Mouse (Mus musculus) hindbrain, embryonic 13.5 days (tissue): ENCODE measurements around the gene Galnt6. TPM values are rescaled to one million over a fixed set of nuclear protein-coding genes. Genes with fewer than 3 reads are reported as not detected.
A peak's percentile ranks its signal among the peaks of the same experiment; 100 is the strongest.

ENCODE experiments used
- ATAC-seq: fragments of 200-750 bp; cut with Nextera tagmentation; 2 replicates; pipeline ENCODE4 v1.8.0; 2017; ENCODE audit warnings: moderate TSS enrichment; ENCODE audit not compliant: low FRiP score
- H3K27ac ChIP-seq: fragments of 300-500 bp; sonication (generic); 2 replicates; pipeline ENCODE4 v1.5.1; 2015; ENCODE audit warnings: inconsistent platforms, mild to moderate bottlenecking, moderate library complexity
- H3K27me3 ChIP-seq: fragments of 300-500 bp; sonication (generic); 2 replicates; pipeline ENCODE4 v1.6.1; 2015; ENCODE audit warnings: mild to moderate bottlenecking, inconsistent platforms
- H3K36me3 ChIP-seq: fragments of 300-500 bp; sonication (generic); 2 replicates; pipeline ENCODE4 v1.6.1; 2015; ENCODE audit warnings: mild to moderate bottlenecking, inconsistent platforms
- H3K4me1 ChIP-seq: fragments of 300-500 bp; sonication (generic); replicated peaks from 2 replicates; pipeline ENCODE4 v1.6.1; 2015; ENCODE audit warnings: inconsistent platforms
- H3K4me2 ChIP-seq: fragments of 300-500 bp; sonication (generic); 2 replicates; pipeline ENCODE4 v1.6.1; 2015; ENCODE audit warnings: inconsistent platforms, mild to moderate bottlenecking, moderate library complexity
- H3K4me3 ChIP-seq: fragments of 300-500 bp; sonication (generic); 2 replicates; pipeline ENCODE4 v1.5.1; 2015; ENCODE audit warnings: mild to moderate bottlenecking, inconsistent platforms
- H3K9ac ChIP-seq: fragments of 300-500 bp; sonication (generic); 2 replicates; pipeline ENCODE4 v1.6.1; 2015; ENCODE audit warnings: mild to moderate bottlenecking, inconsistent platforms
- H3K9me3 ChIP-seq: fragments of 300-500 bp; sonication (generic); 2 replicates; pipeline ENCODE4 v1.6.1; 2016; ENCODE audit warnings: inconsistent platforms
- WGBS: fragments of 180-500 bp; shearing (Covaris S2); methylation state at CpG from one replicate; pipeline ENCODE4 v1.1.7; 2015; 5-methylcytosine and 5-hydroxymethylcytosine counted together
- polyA plus RNA-seq: library from polyadenylated mRNA; unstranded; fragments of >200 nt; fragmentation: Nextera tagmentation; extraction: Ambion mirVana; gene quantifications from 2 replicates; pipeline ENCODE4 v1.2.1, GENCODE M21; 2015

Gene Galnt6
- polyA plus RNA-seq, 1 experiment from 2014 or later: 0.17 TPM

GRCm38 (mm10) chr15:100674566-100674965, 54.6 kb downstream of the Galnt6 start:
- no peaks in the 10 kb centered on the region for H3K27me3 ChIP-seq

DNA sequence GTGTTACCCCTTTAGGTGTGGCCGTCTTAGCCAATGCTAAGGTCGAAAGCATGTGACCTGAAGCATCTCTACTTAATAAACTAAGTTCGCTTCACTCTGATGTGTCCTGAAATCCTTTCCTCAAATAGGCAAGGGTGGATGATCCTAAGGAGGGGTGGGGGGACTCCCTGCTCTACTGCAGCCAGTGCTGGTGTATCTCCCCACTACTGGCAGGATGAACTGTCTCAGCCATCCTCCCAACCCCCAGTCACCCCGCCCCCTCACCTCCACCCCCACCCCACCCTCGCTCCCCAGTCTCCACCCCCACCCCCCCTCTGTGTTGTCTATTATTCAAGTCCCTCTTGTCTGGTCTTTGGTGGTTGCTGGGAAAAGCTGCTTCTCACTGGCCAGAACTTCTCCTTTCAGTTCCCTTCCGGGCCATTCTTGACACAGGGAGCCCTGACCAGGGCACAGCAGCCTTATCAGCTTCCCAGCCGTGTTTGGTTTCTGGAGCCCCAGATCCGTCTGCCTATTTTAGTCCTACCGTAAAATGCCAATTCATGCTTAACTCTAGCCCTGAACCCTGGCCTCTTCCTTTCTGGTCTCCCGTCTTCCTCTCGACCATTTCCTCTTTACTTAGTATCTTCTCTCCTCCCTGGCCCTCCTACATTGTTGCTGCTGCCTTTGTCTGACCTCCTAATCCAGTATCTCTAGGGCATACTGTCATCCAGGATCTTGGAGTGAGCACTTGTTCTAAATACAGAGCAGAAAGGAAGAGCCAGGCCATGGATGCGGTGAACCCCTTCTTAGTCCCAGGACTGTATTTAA, 55.4 kb downstream of the Galnt6 start:
- Histone ChIP-seq H3K4me3 (no peak overlapping the region), H3K4me2 (no peak overlapping the region), H3K27me3 (no peaks in the 10 kb centered on the region), H3K9ac (no peak overlapping the region), H3K27ac (no peak overlapping the region), H3K4me1 (0 out of 2 replicates have a peak, but pooled peaks cover 3% of the 10 kb centered on the region), H3K9me3 (no peaks in the 10 kb centered on the region), H3K36me3 (no peaks in the 10 kb centered on the region)
- no peak for ATAC-seq
- WGBS: 42% methylated on average over 12 of the region's 12 CpGs

More at GRCm38 (mm10) chr15:100674566-100674965, 54.6 kb downstream of the Galnt6 start:
- Histone ChIP-seq H3K4me2 (no peak overlapping the region), H3K4me3 (no peak overlapping the region), H3K36me3 (no peaks in the 10 kb centered on the region), H3K4me1 (0 out of 2 replicates have a peak, but pooled peaks cover 3% of the 10 kb centered on the region), H3K27ac (no peak overlapping the region), H3K9me3 (no peaks in the 10 kb centered on the region), H3K9ac (no peak overlapping the region)
- 90% methylated on average over 10 of the region's 10 CpGs for WGBS
- ATAC-seq: no peak

GRCm38 (mm10) chr15:100670833-100671232, 58.3 kb downstream of the Galnt6 start:
- H3K9me3 ChIP-seq: no peaks in the 10 kb centered on the region
- no peak overlapping the region for H3K4me3 ChIP-seq
- H3K36me3 ChIP-seq: no peaks in the 10 kb centered on the region
- H3K4me1 ChIP-seq: peaks cover 8% of the 10 kb centered on the region
- no peak overlapping the region for H3K9ac ChIP-seq
- no peak overlapping the region for H3K27ac ChIP-seq
- H3K27me3 ChIP-seq: peaks cover 9% of the 10 kb centered on the region; the same call in 1 of the 2 replicates
- no peak overlapping the region for H3K4me2 ChIP-seq
- WGBS: 73% methylated on average over 5 of the region's 5 CpGs
- ATAC-seq: no peak

GRCm38 (mm10) chr15:100670004-100670403, 59.2 kb downstream of the Galnt6 start:
- no peaks in the 10 kb centered on the region for H3K9me3 ChIP-seq
- no peak overlapping the region for H3K4me3 ChIP-seq
- H3K27me3 ChIP-seq: peaks cover 9% of the 10 kb centered on the region; the same call in 1 of the 2 replicates
- 70% methylated on average over 8 of the region's 8 CpGs for WGBS
- no peak overlapping the region for H3K4me2 ChIP-seq
- H3K9ac ChIP-seq: no peak overlapping the region
- H3K4me1 ChIP-seq: peaks cover 13% of the 10 kb centered on the region
- ATAC-seq: no peak
- H3K27ac ChIP-seq: no peak overlapping the region
- no peaks in the 10 kb centered on the region for H3K36me3 ChIP-seq

- Histone ChIP-seq H3K4me2 (no peak within 1 kb of the TSS), H3K9me3 (no peaks in the 10 kb centered on the region), H3K27ac (no peak within 1 kb of the TSS), H3K27me3 (peaks cover 9% of the 10 kb centered on the region; the same call in 1 of the 2 replicates), H3K4me3 (no peak within 1 kb of the TSS), H3K4me1 (peaks cover 13% of the 10 kb centered on the region), H3K36me3 (no peaks in the 10 kb centered on the region), H3K9ac (no peak within 1 kb of the TSS)
- ATAC-seq: no peak
- WGBS: 95% methylated on average over 20 of the region's 20 CpGs
Measured at GRCm38 (mm10) chr15:100669337-100669736, 59.8 kb downstream of the Galnt6 start, which contains the start of gene Bin2. Gene Bin2, minus strand, starts transcription at chr15:100669553.

DNA sequence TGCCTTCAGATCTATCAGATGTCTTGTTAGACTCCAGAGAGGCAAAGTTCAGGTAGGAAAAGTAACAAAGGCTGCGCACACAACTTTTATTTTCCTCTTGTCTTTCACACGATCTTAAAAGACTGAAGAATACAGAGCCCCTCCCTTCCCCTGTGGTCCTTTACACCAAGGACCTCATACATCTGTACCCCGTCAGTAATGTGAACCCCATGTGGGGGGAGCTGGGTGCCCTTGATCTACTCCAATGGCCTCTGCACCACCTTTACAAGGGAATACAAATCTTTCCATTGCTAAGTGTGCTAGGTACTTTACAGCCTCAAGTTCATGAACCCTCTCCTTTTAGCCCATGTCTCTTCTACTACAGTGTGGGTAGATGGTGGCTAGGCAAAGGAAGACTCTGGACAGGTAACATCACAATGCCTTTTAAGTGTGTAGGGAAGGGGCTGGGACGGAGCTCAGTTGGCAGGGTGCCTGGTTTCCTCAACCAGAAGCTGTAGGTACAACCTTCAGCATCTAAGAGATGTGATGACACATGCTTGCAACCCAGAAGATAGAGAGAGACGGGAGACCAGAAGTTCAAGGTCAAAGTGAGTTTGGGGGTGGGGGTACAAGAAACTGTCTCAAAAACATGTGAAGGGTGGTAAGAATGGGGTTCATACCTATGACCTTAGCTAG, 61.2 kb downstream of the Galnt6 start:
- Histone ChIP-seq H3K4me3 (no peak overlapping the region), H3K27ac (no peak overlapping the region), H3K9ac (no peak overlapping the region), H3K9me3 (no peaks in the 10 kb centered on the region), H3K4me1 (peaks cover 10% of the 10 kb centered on the region), H3K27me3 (peaks cover 9% of the 10 kb centered on the region; the same call in 1 of the 2 replicates), H3K4me2 (no peak overlapping the region), H3K36me3 (no peaks in the 10 kb centered on the region)
- WGBS: 90% methylated on average over 5 of the region's 5 CpGs
- ATAC-seq: no peak

DNA sequence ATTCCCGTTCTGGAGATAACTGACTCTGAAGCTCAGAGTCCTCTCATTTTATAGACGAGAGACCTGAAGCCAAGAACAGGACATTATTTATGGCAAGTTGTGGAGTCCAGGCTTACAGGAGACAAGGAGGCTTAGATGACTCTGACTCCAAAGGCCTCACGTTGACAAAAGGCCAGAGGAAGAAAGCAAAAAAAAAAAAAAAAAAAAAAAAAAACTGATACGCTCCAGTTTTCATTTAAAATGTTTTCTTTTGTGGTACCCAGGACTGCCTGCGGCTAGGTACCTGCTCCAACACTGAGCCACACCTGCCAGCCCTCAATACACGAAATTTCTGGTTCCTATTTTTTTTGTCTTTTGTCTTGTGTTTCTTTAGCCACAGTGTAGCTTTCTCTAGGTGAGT, 61.8 kb downstream of the Galnt6 start:
- H3K9me3 ChIP-seq: no peaks in the 10 kb centered on the region
- no peak overlapping the region for H3K9ac ChIP-seq
- H3K27me3 ChIP-seq: peaks cover 9% of the 10 kb centered on the region; the same call in 1 of the 2 replicates
- H3K36me3 ChIP-seq: no peaks in the 10 kb centered on the region
- H3K27ac ChIP-seq: no peak overlapping the region
- peaks cover 10% of the 10 kb centered on the region for H3K4me1 ChIP-seq
- no peak for ATAC-seq
- no peak overlapping the region for H3K4me2 ChIP-seq
- 62% methylated on average over 6 of the region's 6 CpGs for WGBS
- no peak overlapping the region for H3K4me3 ChIP-seq

DNA sequence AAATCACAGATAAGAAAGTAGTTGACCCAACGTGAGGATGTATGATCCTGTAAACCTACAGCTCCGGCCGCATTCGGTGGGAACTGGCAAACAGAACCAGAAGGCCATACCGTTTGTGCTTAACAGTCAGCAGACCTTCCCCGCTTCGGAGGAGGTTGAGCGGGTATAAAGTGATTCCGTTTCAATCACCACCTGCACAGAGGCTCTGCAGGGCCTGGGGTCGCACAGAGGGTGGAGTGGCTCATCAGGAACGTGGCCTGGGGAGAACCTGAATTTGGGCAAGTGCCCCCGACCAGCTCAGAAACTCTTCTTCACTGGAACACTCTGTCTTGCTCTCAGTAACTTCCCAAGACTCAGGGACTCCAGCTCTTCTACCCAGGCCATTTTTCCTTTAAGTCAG, 62.3 kb downstream of the Galnt6 start:
- no peak overlapping the region for H3K4me2 ChIP-seq
- no peak overlapping the region; the same call in 1 of the 2 replicates for H3K9ac ChIP-seq
- H3K4me1 ChIP-seq: peaks cover 10% of the 10 kb centered on the region
- H3K27me3 ChIP-seq: peaks cover 9% of the 10 kb centered on the region; the same call in 1 of the 2 replicates
- no peak for ATAC-seq
- WGBS: 33% methylated on average over 12 of the region's 12 CpGs
- H3K27ac ChIP-seq: no peak overlapping the region
- H3K4me3 ChIP-seq: no peak overlapping the region
- H3K9me3 ChIP-seq: no peaks in the 10 kb centered on the region
- H3K36me3 ChIP-seq: no peaks in the 10 kb centered on the region

DNA sequence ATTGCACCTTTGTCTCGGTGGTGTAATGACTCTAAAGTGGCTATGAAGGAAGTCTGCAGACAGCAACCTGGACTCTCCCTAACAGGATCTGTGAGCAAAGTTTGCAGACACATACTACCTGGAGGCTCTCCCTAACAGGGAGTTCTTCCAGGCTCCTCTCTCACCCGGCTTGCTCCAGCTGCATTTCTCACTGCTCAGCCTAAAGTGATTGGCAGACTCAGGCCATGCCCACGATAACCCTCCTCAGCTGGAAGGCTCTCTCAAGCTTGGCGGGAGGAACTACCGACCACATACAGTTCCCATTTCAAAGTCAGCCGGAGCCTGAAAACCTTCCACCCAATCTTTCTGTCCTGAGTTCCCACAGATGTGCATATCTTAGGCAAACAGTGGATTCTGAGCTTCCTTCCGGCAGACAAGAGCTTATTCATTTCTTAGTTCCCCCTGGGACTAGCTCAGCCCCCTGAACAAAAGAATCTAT, 62.9 kb downstream of the Galnt6 start:
- H3K27ac ChIP-seq: no peak overlapping the region
- 8% methylated on average over 7 of the region's 7 CpGs for WGBS

DNA sequence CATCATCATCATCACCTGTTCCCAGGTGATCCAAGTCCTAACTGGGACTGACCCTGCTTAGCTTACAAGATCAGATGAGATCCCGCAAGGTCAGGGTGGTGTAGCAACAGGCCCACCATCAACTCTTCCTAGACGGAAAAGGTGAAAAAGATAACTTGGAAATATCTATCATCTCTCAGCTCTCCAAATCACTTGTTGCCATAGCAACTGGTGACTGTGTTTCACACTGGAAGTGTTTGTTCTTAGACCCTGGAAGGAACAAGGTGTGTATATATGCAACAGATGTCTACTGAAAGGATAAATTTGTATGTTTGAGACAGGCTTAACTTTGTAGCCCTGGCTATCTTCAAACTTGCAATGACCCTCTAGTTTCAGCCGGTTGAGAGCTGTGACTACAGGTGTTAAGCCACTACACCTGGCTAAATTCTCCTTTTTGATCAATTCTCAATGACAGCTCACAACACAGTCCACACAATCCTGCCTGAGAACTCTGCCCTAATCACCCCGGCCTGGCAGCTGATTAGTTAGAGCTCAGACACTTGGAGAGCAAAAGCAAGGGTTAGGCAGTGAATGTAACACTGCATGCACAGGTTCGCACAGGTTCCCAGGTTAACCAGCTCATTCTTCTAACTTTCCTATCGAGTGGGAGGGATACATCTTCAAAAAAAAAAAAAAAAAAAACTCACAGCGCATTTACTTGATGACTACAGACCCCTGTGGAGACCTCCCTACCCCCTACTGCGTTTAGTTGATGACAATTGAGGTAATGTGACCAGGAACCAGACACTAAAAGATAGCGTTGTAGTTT, 63.6 kb downstream of the Galnt6 start:
- Histone ChIP-seq H3K36me3 (no peaks in the 10 kb centered on the region), H3K9ac (no peak overlapping the region), H3K27me3 (peaks cover 9% of the 10 kb centered on the region; the same call in 1 of the 2 replicates), H3K4me3 (no peak overlapping the region), H3K4me2 (no peak overlapping the region), H3K4me1 (peaks cover 10% of the 10 kb centered on the region), H3K27ac (no peak overlapping the region), H3K9me3 (no peaks in the 10 kb centered on the region)
- 38% methylated on average over 9 of the region's 9 CpGs for WGBS
- ATAC-seq: no peak

More for the DNA sequence above, 62.9 kb downstream of the Galnt6 start:
- H3K36me3 ChIP-seq: no peaks in the 10 kb centered on the region
- H3K4me3 ChIP-seq: no peak overlapping the region
- peak overlapping the region; percentile 22; the same call in 1 of the 2 replicates for H3K4me2 ChIP-seq
- H3K27me3 ChIP-seq: peaks cover 9% of the 10 kb centered on the region; the same call in 1 of the 2 replicates
- no peak overlapping the region for H3K9ac ChIP-seq
- peaks cover 10% of the 10 kb centered on the region for H3K4me1 ChIP-seq
- H3K9me3 ChIP-seq: no peaks in the 10 kb centered on the region
- ATAC-seq: no peak

GRCm38 (mm10) chr15:100664813-100665274, 64.3 kb downstream of the Galnt6 start:
- Histone ChIP-seq H3K27ac (no peak overlapping the region), H3K36me3 (no peaks in the 10 kb centered on the region), H3K9ac (no peak overlapping the region), H3K4me3 (no peak overlapping the region), H3K4me1 (peaks cover 10% of the 10 kb centered on the region), H3K9me3 (no peaks in the 10 kb centered on the region), H3K4me2 (no peak overlapping the region), H3K27me3 (peaks cover 9% of the 10 kb centered on the region; the same call in 1 of the 2 replicates)
- no peak for ATAC-seq
- 85% methylated on average over 9 of the region's 9 CpGs for WGBS
